Mouse (Mus musculus): ENCODE measurements around the gene Tymp.

Tymp gene

GRCm38 (mm10) chr15:89373762-89374248 is 3.0 kb downstream of the Tymp start, which contains the start of gene Sco2:
TSS of gene Sco2 (minus strand) at chr15:89373846.
- DNase-seq (ENCODE audit: low spot score) = peak; percentile 73

DNA sequence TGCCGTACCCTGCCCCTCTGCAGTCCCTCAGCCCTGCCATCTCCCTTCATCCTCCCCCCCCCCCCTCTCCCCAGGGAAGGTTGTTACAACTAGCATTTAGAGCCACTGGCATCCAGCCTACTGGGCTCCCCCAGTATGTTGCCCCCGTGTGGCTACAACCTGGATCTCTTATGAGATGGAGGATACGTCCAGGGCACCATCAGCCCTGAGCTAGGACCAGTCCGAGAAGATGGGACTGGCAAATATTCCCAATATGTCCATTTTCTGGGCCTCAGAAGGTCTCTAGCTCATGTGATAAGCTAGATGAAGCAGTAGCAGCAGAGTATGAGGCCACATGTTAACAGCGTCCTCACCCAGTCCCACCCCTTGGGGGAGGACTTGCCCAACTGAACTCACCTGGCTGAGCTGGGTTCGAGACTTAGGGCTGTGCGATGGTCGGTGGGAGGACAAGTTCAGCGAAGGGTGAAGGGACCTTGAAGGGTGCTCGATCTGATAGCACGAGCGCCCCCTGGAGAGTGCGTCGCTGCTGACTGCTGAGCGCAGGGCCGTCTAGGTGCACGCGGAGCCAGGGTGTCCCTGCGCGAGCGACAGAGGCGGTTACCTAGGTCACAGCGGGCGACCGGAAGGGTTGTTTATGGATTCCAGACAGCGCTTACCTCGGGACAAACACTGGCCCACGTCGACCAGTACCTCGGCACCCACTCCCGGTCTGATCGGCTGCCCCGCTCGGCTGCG is 3.6 kb downstream of the Tymp start:
- peak; percentile 63 for DNase-seq (ENCODE audit: low spot score)

GRCm38 (mm10) chr15:89372536-89372935 is 4.3 kb downstream of the Tymp start:
- no peak for DNase-seq (ENCODE audit: low spot score)

- DNase-seq (ENCODE audit: low spot score) = no peak
Observed at GRCm38 (mm10) chr15:89372068-89372467, 4.8 kb downstream of the Tymp start.

DNA sequence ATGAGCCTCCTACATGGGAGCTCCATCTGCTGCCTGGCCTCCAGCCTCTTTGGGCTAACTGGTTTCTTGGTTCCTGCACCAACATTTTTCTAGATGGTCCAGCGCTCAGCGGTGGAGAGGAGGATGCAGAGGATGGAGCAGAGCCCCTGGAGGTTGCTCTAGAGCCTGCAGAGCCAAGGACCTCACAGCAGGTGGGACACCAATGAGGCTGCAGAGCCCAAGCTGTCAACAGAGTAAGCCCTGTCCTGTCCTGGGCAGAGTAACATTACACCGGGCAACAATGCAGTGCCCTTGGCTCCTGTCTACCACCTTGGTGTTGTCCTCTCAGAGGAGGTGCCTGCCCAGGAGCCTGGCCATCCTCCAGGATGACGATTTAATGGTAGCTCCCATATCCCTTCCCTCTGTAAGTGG is 11.7 kb downstream of the Tymp start:
- no peak for DNase-seq (ENCODE audit: low spot score)

DNA sequence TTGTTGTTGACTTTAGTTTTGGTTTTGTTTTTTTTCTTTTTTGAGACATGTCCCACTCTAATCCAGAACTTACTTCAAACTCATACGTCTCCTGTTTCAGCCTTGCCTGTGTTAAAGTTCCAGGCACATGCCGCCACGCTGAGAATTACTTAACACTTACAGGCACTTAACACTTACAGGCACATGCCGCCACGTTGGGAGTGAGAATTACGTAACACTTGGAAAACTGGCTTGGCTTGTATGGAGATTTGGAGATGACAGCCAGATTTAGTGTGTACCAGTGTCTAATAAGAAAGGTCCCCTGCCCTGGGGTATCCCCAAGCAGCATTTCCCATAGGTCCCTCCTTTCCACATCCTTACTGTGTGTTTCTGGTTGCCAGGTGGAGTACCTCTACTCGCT is 13.8 kb downstream of the Tymp start:
- no peak for DNase-seq (ENCODE audit: low spot score)

GRCm38 (mm10) chr15:89358784-89359183 is 18.1 kb downstream of the Tymp start:
- no peak for DNase-seq (ENCODE audit: low spot score)

DNA sequence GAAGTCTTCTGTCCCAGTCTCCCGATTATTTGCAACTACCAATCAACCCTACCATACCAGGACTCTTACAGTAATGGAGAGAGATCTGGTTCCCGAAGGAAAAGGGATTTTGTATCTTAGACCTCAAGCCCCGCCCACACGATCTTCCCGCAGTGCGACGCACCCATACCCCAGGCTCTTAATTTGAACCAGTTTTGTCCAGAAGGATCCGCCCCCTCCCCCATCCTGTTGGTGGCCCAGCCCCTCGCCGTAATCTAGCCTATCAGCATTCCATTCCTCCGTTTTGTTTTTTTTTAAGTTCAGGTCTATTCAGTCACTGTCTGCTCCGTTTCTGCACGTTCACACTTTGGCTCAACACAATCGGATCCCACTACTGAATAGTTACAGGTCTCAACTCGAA is 20.5 kb downstream of the Tymp start:
- peak; percentile 65 for DNase-seq (ENCODE audit: low spot score)

DNA sequence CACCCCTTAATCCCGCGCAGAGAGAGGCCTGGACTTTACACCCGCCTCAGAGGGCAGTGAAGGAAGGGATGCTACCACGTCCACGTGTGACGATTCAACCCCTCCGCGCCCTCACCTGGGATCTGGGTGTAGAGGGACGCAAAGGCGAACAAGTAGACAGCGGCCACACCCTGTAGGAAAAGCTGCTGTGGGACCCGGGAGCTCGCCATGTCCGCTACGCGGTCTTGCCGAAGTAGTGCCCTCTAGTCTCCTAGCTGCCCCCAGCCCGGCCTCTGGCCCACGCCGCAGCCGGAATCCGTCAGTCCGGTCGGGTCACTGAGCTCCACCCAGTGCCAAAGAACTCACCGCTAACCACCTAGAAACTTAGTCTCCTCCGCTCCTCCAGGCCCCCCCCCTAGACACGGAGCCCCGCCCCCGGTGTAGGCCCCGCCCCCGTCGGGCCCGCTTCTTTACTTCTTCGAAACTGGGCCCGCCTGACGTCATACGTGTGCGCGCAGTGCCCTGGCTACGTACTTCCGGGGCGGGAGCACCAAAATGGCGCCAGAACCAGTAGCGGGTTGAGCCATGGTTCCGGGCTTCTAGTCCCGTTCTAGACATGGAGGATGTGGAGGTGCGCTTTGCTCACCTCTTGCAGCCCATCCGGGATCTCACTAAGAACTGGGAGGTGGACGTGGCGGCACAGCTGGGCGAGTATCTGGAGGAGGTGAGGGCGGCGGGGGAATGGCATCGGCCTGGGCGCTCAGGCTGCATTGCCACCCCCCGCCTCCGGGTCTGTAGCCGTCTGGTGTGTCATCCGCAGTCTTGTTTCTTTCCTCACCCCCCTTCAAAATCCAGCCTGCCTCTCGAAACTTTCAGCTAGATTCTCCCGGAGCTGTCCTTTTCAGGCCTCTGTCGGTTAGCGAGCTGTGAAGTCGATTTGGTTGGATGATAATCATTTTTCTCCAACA is 21.3 kb downstream of the Tymp start, which contains the start of the genes Lmf2 and Ncaph2:
Lmf2 (minus strand) TSS at position 419 of the 947 bp plus-strand sequence.
Ncaph2 (plus strand) TSS at position 479 of the 947 bp plus-strand sequence.
- peak; percentile 90 for DNase-seq (ENCODE audit: low spot score)

GRCm38 (mm10) chr15:89354455-89354854 is 22.4 kb downstream of the Tymp start:
- no peak for DNase-seq (ENCODE audit: low spot score)

GRCm38 (mm10) chr15:89353837-89354236 is 23.0 kb downstream of the Tymp start:
- DNase-seq (ENCODE audit: low spot score) = no peak

DNA sequence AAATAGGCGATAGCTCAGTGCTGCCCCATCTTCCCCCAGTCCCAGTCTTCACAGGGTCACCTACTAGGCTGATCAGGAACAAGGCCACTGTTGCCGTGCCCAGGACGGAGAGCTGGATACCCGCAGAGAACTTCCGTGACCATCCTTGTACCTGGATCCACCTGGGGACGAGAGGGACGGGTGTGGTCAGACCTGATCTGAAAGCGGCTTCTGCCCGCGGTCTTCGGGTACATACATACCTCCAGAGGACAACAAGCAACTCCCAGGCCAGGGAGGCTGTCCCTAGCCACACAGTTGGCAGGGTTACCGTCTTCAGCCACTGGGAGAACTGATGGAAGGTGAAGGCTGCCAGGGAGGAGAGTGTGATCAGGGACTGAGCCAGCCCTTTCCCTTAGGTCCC is 24.0 kb downstream of the Tymp start:
- DNase-seq (ENCODE audit: low spot score) = no peak

DNA sequence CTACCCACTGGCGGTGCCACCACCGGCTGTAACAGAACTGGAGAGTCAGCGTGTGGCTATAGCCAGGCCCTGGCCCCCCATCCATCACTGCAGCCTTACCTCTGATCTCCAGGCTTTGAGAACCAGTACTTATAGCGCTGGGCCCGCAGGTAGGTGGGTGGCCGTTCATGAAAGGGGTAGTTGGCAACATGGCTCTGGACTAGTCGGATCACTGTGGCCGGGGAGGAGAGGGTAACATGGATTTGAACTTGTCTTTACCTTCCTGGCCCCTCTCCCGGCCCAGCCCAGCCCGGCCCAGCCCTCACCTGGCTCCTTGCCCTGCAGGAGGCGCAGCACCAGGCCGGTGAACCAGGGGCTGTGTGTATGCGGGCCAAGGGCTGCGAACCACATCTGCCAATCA is 24.8 kb downstream of the Tymp start:
- no peak for DNase-seq (ENCODE audit: low spot score)

DNA sequence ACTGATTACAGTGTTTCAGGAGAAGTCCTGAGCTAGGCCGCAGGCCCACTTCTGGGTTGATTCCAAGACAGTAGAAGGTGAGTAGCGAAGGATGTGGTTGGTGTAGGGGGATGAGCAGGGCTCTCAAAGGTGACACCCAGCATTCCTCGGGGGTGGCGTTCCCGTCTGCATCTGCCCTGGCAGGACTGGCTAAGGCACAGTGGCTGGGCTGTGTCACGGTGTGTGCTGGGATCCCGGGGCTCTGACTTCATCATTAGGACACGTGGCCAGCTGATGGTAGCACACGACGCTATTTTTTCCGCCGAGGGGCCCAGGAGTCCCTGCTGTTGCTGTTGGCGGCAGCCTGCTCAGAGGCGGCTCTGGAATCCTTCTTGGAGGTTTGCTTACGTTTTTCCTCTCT is 25.5 kb downstream of the Tymp start:
- no peak for DNase-seq (ENCODE audit: low spot score)

DNA sequence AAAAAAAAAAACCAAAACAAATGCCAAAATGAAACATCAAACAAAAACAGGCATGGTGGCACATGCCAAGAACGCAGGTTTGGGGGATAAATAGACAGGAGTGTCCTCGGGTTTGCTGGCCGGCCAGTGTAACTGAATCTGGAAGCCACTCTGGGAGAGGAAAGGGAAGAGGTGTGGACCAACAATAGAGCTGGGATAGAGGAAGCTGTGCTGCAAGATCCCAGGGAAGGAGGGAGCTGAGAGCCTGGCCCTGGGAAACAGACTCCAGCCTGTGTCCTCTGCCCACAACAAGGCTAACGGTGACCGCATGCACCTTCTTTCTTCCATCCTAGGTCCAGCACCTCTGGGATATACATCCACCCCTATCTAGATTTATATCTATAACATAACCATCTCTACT is 26.4 kb downstream of the Tymp start:
- no peak for DNase-seq (ENCODE audit: low spot score)

- no peak for DNase-seq (ENCODE audit: low spot score)
Observed at GRCm38 (mm10) chr15:89343325-89343724, 33.5 kb downstream of the Tymp start.

- no peak for DNase-seq (ENCODE audit: low spot score)
Observed at GRCm38 (mm10) chr15:89341678-89342077, 35.2 kb downstream of the Tymp start.

DNA sequence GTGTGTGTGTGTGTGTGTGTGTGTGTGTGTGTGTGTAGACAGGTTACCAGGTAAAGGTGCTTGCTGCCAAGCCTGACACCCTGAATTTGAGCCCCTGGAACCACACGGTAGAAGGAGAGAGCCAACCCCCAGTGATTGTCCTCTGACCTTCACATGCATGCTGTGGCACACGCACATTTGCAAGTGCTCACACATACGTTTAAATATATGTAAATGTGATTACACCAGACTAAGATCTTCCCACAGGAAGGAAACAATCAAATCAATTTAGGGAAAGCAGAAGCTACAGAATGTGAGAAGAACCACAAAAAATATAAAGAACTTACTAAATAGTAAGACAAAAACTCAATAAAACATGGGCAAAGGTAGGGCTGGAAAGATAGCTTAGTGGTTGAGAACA is 36.7 kb downstream of the Tymp start:
- no peak for DNase-seq (ENCODE audit: low spot score)

DNA sequence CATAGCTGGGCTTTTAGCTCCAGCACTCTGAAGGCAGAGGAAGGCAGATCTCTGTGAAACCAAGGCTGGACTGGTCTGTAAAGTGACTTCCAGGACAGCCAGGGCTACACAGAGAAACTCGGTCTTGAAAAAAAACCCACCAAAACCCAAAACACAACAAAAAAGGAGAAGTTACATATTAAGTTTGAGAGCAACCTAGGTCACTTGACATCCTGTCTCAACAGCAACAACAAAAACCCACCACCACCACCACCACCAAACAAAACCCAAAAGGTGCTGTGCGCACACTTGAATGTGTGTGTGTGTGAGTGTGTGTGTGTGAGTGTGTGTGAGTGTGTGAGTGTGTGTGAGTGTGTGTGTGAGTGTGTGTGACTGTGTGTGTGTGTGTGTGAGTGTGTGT is 37.1 kb downstream of the Tymp start:
- DNase-seq (ENCODE audit: low spot score) = no peak

DNA sequence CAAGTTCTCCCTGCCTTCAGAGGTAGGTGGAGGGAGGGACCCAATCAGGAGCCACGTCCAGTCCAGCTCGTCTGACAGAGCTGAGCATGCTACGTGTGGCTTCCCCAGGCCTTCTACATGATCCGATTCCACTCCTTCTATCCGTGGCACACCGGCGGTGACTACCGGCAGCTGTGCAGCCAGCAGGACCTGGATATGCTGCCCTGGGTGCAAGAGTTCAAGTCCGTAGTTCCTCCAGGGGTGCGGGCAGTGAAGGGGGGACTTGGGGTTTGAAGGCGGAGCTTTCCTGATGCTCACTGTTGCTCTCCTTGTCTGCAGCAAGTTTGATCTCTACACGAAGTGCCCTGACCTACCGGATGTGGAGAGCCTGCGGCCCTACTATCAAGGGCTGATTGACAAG is 40.4 kb downstream of the Tymp start:
- DNase-seq (ENCODE audit: low spot score) = no peak

DNA sequence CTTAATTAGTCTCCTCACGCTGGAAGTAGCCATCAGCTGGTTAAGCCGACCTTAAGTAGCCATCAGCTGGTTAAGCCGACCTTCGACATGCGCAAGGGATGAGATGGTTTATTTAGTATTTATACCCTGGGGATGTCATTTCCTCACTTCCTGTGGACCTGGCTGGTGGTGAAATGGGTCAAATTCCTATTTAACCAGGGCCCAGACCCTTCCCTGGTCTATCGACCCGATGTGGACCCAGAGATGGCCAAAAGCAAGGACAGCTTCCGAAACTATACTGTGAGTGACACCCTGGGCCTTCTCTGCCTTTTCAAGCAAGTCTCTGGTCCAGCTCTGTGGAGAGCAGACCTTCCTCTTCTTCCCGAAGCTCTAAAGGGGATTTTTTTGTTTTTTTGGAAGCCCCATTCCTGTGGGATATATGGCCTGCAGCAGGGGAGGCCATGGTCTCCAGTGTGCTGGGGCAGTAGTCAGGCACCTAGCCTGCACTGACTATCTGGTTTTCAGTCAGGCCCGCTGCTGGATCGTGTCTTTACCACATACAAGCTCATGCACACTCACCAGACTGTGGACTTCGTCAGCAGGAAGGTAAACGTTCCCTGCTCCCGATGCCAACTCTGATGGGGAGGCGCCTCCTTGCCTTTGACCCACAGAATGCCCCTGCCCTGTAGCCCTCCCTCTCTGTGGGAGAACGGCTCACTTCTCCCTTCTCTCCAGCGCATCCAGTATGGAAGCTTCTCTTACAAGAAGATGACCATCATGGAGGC is 41.9 kb downstream of the Tymp start:
- no peak for DNase-seq (ENCODE audit: low spot score)

- DNase-seq (ENCODE audit: low spot score) = no peak
Observed at GRCm38 (mm10) chr15:89334271-89334670, 42.6 kb downstream of the Tymp start, which contains the start of gene Miox. TSS of gene Miox (plus strand) at chr15:89334398.
